Mouse (Mus musculus) skeletal muscle tissue, adult 2 months (tissue): ENCODE measurements around the gene Arhgap20.

Experiments
- DNase-seq: peaks from one replicate; pipeline ENCODE4 v3.0.0-alpha.2; 2012; ENCODE audit warnings: low read depth, low spot score

The Arhgap20 gene

DNA sequence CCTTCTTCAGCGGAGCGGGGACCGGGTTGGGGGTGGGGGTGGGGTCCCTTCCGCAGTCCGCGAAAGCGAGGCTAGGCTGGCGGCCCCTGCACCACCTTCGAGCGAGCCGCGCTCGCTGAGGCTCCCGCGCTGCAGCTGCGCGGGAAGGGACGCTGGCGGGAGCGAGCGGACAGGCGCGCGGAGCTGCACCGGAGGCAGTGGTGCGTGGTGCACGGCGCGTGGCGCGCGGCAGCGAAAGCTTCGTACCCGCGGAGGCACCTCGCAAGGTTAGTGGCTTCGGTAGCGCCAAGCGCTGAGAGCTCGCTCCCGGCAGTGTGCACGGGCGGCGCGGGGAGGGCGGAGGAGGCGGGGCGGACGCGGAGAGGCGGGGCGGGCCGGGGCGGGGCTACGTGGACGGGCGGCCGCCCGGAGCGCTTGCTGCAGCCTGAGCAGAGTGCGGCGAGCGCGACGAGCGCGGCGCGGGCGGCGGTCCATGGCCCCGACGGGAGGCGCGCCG lies at the start of gene Arhgap20:
Arhgap20 (plus strand) TSS at position 417 of the 496 bp plus-strand sequence.
- DNase-seq = peak; percentile 50

DNA sequence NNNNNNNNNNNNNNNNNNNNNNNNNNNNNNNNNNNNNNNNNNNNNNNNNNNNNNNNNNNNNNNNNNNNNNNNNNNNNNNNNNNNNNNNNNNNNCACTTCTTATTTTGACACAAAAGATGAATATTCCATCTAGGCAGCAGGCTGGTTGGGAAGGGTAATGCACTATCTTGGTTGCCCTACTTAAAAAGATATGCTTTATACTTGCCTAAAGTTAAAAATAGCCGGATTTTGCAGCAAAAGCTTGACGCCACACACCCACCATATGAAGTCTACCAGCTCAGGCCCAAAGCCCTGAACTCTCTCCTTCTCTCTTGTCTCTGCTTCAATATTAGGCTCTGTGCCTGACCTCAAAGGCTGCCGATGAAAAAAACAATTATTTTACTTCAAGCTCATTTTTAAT lies 46.3 kb upstream of the Arhgap20 start:
- DNase-seq = no peak

DNA sequence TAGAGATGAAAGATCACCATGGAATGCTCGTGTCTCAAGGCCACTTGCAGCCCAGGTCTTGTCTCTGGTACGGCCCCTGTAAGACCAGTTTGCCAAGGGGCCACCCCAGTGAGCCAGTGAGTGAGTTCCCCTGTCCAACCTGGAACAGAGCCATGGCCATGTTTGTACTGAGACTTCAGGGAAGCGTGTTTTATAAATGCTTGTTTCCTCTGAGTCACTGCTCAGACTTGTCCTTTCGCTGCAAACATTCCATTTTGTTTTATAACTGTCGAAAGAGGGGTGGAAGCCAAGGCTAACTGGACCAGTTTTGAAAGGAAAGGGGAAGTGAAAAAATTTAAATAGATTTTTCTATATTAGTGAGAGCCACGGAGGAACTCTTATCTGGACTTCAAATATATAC lies 37.2 kb upstream of the Arhgap20 start:
- peak; percentile 12 for DNase-seq

DNA sequence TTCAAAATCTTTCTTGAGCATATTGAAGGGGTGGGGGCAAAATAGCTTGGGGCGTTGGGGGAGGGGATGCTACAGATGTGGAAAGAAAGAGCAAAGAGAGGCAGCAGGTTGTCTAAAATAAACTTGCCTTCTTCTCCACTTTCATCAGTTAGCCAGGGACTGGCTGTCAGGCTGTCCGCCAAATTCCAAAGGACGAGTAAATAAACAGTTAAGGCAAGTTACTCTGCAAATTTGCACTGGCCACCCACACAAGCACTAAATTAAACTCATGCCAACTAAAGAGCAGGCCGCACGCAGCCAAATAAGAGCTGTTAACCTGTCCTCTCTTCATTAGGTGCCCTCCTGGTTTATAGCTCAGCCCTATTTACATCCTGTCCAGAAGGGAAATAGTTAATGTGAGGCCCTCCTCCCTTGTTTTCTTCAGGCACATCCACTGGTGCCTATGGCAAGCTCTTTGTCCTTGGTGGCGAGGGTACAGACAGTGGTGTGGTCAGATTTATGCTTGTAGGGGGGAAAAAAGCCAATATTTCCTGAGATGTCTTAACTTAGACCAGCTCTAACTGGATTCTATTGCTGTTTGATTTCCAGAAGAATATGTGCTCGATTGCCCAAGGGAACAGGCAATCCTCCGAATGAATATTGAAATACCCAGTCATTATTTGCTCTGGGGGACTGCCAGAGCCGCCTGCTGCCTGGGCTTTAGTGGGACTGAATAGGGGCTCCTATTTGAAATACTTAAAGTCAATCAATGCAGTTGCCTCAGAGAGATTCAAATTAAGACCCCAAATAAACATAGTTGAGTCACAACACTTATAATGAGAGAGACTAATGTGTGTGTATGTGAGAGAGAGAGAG lies 29.7 kb upstream of the Arhgap20 start:
- no peak for DNase-seq

DNA sequence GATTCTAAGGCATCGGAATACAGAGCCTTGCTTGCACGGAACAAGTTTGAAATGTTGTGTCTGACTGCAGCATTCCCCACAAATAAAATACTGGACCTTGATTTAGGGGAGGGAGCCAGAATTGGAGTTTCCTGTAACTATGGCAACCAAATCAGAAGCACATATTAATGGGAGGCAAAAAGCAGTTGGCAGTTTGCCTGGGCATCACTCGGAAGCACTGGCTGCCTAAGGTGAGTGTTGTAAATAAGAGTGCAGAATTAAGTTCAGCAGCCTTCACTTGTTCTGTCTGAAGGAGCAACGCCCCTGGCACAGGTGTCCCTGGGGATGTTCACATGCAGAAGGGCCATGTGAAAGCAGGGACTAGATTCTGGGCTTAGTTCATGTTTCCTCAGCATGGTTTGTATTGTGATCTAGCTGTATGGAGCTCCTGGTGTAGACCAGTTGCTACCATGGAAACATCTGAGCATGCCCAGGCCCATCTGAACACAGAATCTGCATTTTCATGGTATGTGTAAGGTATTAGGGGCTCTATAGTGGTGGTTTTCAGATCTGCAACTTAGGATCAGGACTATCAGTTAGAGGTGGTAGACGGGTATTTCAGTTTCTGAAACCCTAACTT lies 28.3 kb upstream of the Arhgap20 start:
- no peak for DNase-seq

DNA sequence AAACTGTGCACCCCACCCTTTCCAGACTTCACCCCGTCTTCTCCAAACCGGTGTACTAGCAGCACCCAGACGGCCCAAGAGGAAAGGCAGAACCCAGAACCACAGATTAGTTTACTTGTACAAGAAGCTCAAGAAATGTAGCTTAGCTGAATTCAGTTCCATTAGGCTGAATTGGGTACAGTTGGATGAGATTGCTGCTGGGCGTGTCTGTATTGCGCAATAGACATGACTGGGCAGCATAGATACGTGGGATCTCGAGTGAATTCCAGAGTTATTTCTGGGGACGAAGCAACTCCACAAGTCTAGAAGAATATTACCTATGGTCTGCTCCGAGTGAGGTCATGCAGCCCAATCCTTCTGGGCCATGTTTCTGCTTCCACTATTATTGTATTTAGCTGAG lies 26.8 kb upstream of the Arhgap20 start:
- DNase-seq = peak; percentile 5

DNA sequence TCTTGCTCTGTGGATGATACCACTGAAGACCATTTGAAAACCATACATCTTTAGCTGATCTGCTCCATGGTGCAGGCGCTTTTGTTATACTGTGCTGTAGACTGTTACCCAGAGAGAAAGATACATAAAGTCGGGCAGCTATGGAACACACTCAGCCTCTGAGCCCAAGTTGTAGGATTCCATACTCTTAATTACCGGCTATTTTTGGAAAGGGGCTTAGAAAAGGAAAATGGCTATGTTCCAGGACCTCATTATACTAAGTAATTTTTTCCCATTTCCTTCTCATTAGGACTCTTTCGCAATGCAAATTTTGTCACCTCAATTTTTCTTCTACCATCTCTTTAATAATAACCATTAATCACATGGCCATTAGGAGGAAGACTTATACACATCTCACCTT lies 25.3 kb upstream of the Arhgap20 start:
- DNase-seq = no peak

DNA sequence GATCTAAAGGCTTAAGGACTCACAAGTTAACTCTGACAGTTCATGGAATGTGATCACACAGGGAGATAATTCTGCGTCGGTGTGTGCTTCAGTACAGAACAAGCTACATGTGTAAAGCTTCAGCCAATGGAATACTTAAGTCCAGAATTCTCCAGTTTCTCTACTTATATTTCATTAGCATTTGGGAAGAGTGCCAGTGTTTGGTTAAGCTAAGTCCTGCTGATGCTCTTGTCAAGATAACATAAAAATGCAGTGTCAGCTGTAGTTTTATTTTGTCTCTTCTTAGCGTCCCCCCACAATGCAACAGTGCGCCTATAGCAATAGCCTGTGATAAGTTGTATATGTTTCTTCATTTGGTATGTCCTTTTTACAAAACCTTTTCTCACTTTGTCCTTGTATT lies 15.0 kb upstream of the Arhgap20 start:
- no peak for DNase-seq

DNA sequence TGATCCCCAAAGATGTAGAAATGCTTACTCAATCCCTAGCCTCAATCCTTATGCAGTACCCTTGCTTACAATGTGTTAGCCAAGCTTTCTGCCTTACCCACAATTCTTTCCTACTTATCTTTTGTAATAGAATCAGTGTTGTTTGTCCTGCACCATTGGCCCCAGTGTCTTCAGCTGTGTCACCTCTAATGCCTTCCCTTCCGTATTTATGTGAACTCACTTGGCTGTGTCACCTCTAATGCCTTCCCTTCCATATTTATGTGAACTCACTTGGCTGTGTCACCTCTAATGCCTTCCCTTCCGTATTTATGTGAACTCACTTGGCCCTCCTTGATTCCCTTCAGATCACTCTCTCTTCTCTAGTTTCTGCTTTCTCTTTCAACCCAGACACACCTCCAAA lies 4.1 kb upstream of the Arhgap20 start:
- no peak for DNase-seq

DNA sequence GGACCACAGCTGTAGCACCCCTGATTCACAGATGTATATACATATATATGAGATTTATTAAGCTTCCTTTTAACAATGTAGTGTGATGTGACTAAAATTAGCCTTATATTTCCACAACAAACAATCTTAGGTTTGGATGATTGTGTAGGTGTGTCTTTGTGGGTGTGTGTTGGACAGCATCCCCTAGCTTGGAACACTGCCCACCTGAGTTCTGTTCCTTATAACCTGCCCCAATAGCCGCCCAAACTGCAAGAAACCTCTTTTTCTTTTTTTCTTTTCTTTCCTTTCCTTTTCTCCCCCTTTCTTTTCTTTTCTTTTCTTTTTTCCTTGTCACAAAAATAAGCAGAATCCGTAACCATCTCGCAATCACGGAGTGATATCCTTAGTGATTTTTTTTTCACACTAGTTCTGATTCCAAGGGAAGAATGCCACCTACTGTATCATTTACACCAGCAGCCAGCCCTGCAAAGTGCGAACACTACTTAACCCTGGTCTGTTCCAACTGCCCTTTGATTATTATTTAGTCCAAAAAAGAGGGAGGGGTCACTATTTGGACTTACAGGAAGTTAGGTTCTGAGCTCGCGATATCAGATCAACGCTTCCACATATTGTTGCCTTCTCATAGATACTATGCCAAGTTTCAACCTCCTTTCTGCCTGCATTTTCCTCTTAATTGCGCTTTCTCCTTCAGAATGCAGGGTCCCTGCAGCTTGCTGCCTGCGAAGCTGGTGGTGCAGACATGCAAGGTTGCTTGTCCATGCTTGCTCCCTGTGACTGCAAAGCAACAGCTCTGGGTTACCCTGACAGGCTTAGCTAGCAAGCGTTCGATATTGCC lies 879 bp upstream of the Arhgap20 start:
- DNase-seq = peak; percentile 30

DNA sequence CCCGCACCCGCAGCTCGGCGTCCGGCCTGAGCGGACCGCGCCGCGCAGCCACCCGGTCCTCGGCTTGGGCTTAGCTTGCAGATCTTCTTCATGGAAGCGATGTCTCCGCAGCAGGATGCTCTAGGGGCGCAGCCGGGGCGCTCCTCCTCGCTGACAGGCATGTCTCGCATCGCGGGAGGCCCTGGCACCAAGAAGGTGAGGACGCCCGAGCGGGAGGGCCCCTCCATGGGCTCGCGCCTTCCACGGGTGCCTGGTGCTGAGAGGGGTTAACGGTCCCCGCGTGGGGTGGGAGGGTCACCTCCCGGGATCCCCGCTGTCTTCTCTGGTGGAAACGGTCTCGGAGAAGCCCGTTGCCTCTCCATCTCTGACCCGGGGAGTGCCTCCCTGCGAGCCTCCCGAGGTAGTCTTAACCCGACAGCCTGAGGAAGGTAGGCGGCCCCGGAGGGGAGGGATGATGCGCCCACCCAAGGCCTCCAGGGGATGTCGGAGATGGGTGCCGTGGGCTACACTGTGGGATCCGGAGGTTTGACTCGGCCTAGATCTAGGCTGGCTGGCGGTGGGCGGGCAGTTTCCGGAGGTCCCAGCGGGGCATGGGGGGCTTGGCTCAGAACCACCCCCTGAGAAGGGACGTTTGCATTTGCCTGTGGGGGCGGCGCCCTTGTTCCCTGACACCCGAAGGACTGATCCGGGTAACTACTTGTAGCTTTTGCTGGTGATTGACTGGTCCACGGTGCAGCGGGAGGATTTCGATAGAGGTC lies 459 bp downstream of the Arhgap20 start:
- peak; percentile 31 for DNase-seq

DNA sequence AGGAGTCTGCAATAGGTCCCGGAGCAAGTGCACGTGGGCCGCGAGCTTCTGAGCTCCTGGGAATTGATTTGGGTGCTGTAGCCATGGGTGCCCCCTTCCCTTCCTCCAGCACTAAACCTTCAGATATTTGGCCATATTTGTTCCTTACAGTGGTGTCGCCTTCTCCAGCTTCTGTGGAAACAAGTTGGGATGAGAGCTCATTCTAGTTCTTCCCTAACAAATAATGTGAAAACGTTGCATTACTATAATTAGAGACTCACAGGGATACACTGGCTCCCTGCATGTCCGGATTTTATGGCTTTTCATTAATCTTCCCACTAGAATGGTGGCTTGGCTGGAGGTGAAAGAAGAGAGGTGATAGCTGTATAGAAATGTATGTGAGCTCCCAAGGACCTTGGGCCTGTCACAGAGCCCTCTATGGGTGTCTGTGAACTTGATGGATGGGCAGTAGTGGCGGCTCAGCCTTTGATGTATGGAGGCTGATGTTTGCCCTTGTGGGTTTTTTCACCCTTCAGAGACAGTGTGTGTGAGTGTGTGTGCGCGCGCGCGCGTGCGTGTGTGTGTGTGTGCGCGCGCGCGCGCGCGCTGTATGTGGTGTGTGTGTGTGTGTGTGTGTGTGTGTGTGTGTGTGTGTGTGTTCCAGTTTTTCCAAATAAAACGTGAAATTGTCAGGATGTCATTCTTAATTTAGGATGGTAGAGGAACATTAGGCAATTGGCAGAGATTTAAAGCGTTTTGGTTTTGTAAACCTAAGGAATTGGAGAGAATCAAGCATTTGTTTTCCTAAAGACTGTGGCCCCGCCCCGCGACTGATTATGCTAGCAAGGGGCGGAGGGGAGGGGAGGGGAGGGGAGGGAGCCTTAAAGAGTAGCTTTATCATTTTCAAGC lies 1.3 kb downstream of the Arhgap20 start:
- no peak for DNase-seq

DNA sequence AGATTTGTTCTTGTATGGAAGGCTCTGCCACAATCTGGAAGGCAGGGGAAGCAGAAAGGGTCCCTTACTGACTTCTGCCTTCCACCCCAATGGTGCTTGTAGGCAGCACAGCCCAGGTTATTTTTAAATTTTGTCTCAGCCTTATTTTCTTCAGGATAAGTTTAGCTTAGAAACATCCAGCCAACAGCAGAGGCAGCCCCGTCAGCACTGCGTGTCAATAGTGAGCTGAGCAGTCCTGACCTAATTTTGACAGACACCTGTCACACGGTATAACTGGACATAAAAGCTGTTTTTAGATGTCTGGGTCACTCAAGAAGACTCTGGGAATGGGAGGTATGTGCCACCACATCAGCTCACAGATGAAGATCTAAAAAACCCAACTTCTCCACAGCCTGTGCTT lies 9.1 kb downstream of the Arhgap20 start:
- peak; percentile 90 for DNase-seq

DNA sequence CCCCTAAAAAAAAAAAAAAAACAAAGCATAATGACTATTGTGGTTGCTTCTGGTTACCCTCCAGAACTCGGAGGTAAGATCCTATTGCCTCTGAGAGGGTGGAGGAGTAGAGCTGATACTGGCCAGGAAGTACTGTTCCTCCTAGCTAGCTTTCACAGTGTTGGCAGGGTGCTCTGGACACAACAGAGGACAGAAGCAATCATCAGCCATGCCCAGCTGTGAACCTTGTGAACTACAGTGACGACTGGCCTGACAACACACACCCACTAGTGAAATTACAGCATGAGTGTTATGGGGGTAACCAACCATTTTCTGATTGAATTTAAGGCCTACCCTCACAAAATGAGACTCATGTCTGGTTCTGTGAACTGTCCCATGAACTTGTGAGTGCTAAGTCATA lies 11.3 kb downstream of the Arhgap20 start:
- DNase-seq = no peak

DNA sequence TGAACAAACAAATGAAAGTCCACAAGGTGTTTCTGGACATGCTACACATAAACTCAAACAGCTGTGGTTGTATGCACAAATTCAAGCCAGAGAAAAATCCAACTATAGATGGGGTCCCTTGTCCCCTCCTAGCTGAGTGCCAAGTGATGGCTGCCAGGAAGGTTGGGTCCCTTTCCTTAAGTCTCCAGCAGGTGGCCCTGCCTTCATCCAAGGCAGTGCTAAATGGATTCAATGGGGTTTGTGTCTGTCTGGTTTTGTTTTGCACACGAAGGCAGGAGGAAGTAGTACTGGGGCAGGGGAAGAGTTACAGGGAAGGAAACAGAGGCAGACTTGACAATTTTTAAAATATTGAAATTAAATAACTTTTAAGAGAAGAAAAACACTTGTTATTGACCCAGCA lies 12.0 kb downstream of the Arhgap20 start:
- DNase-seq = no peak

DNA sequence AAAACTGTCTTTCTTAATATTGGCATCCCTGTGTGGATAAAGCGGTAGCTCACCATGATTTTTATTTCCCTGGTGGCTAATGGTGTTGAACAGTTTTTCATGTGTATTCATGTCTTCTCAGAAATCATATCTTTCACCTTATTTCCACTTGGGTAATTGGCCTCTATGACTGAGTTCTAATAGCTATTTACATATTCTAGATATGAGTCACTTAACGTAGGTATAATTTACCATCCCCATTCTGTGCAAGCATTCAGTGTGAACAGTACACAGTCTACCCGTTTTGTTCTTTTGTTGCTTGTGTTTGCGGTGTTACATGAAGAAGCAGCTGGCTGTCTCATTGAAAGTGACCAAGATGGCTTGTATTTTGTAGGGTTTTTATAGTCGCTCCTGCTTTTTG lies 14.1 kb downstream of the Arhgap20 start:
- no peak for DNase-seq

DNA sequence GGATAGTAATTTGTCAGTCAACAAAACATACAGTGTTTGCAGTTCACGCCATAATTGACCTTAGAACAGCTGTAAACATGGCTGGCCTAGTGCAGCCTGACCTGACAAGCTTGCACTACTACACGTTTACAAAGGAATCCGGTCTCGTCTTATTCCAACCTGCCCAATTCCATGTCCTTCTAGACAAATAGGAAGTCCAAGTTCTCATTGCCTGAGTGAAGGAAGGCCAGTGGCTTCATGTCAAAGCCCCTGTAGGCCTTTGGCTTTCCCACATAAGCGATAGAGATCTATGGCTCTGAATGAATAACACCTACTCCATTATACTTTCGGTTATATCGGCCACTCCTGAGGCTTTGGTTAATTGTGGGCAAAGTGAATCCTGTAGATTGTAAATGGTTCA lies 16.0 kb downstream of the Arhgap20 start:
- DNase-seq = no peak

DNA sequence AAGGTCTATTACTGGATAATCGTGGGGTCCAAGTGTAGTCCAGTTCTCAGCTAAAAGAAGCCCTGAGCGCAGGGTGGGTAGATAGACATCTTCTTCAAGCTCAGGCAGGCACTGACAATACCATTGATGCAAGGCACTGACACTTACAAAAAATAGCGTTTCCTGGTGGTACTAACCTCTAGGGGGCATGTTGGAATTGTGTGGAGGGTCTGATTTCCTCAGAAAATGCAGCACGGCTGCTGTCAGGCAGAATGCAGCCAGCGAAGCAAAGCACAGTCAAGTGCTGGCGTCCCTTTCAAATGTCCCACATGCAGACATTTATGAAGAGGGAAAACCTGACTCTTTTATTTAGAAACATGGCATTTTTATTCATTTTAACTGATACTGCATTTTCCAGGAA lies 22.2 kb downstream of the Arhgap20 start:
- DNase-seq = no peak

DNA sequence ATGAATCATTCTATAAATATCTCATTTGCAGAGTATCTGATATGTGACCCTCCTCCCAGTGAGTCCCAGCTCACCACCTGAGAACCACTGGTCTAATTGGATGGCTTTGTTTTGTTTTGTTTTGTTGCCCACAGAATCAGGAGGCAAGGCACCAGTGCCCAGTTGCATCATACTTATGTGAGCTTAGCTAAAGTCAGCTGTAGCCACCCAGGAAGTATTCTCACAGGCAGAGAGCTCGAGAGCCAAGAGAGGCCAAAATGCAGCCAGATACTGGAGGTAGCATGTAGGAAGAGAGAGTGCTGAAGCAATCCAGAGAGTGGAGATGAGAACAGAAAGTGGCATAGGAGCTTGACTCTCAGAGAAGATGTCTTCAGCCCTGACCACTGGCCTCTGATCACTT lies 23.3 kb downstream of the Arhgap20 start:
- DNase-seq = no peak

DNA sequence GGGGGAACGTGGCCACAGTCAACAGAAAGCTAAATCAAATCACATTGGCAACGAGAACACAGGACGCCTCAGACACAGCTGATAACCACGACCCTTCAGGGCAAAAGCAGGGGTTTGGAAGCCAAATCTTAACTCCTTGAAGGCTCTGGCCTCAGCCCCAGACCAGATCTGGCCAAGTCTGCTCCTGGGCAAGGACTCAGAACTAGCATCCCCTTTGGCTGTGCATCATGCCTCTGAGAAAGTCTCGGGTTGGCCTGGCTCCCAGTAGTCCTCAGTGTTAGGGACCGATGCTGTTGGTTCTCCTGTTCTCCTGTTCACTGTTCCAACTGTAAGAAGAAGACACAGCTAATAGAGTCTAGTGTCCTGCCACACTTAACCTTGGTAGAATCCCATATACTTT lies 30.1 kb downstream of the Arhgap20 start:
- peak; percentile 51 for DNase-seq
